Mouse (Mus musculus) urinary bladder, postnatal 10 days (tissue): ENCODE results near the gene Dgkh.
"Not testable (repeated sequence)": the region's sequence is repeated elsewhere in the genome, so short reads cannot be mapped to it uniquely, and the experiment has no call there.

ENCODE experiments used
- DNase-seq: peaks from one replicate; pipeline ENCODE4 v3.0.0; 2022; ENCODE audit warnings: low spot score

Gene Dgkh

DNA sequence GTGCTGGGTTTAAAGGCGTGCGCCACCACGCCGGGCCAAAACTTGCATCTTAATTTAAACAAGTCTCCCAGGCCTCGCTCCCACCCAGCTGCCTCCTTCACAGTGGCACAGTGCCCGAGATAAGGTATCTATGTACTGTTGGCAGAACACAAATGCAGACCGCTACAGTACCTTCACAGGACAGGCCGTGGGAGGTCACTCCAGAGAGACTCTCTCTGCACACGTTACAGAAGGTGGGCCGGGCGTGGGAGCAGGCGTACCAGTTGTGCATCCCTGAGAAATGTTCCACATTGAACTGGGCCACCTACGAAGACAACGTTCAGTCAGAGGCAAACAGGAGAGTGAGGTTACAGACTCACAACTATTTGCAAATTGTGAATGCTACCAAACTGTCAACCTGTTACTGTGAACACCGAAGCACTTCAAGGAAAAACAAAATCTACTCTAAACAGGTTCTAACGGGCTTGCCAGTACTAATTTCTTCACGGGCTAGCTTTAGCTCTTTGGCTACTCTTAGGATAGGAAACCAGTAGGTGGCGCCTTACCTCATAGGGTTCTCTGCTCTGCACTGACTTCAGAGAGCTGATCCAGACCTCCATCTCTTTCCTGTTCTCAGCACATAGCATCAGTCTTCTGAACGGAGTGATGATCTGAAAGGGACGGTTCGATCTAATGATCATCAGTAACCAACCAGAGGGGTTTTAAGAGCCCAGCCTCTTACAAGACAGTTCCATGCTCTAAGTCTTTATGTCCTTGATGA, 104.9 kb downstream of the Dgkh start:
- no peak for DNase-seq

DNA sequence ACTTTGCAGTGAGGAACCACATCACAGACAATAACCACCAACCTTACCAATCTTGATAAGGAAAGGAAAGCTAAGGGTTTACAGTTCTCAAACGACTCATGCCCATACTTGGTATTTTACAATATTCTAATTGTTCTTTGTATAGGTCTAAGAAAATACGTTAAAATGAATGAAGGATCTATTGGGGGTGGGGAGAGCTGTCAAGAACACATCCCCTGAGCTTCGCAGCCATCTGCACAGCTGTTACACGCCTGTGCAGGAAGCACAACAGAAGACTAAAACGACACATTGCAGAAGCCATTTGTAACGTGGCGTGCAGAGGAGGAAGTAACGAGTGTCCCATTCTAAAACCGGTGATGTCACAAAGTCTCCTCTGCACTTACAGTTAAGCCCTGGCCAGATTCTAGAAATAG, 113.7 kb downstream of the Dgkh start:
- DNase-seq: no peak

DNA sequence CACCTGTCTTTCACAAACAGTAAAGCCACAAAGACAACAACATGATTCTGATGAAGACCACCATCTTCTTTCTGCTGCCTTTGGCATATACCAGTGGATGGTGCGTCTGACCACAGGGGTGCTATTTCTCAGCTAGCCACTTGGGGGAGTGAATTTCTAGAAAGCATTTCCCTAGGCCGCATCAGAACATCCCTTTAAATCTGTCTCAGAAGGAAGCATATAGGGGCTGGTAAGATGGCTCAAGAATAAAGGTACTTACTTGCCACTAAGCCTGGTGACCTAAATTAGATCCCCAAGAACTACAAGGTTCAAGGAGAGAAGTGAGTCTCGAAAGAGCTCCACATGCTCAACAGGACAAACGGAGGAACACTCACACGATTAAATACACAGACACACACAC, 119.0 kb downstream of the Dgkh start:
- no peak for DNase-seq

DNA sequence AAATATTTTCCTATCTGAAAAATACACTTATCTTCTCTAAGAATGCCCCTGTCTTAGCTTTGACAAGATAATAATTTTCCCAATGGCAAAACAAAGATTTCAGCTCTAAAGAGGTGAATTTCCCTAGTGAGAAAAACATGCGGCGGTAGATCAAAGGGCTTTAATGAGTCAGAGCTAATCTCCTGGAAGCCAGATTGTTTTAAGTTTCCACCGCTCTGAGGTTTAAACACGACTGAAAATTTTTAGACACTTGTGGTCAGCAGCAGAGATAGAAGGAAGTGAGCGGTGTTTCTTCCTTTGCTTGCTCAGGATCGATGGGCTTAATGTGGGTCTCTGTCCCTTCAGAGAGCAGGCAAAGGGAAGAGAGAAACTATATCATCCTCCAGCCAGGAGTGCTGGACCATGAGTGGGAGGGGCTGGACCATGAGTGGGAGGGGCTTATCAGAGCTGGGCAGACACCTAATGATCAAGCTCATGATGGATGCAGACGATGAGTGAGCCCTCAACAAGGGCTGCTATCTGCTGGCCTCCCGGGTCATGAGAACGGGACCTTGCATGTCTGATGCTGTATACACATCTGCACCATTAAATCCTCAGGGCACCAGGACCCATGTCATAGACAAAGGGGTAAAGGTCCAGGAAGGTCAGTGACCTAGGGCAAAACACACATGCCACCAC, 120.3 kb downstream of the Dgkh start:
- DNase-seq: no peak

DNA sequence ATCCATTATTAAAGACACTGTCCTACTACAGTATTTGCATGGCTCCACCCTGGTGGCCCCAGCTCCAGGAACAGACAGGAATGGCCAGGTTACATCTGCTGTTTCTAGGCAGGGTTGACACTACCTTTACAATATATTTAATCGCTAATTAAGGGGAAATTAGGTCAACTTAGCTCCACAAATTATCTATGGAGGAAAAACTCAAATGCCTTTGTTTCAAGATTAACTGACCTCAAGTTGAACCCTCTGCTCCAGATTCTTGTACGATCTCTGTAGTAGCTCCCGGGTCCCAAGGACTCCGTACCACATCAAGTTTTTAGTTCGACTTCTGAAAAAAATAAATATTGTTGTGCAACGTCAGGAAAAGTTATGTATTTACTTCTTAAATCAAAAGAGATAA, 137.7 kb downstream of the Dgkh start:
- DNase-seq: no peak

DNA sequence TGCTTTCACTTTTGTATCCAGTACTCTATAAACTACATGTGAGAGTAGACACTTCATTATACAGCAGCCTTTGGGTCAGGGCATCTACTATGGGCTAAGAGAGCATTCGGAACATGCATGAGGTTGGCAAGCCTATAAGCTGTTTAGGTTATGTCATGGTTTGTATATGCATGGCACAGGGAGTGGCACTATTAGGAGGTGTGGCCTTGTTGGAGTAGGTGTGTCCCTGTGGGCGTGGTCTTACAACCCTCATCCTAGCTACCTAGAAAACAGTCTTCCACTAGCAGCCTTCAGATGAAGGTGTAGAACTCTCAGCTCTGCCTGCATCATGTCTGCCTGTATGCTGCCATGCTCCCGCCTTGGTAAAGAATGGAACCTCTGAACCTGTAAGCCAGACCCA, 139.6 kb downstream of the Dgkh start:
- no peak for DNase-seq

DNA sequence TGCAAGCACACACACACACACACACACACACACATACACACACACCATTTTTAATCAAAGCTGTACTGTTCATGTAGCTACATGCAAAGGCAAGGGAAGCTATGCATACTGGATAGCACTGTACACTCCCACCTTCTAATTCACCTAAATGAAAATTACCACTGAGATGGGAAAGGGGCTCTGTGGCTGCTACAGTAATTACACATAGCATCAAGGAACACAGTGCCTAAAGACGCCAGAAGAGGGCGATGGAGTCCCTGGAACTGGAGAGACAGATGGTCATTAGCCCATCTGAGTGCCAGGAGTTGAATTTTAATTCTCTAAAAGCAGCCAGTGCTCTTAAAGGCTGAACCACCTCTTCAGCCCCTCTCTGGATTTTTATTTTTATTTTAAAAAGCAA, 142.2 kb downstream of the Dgkh start:
- DNase-seq: no peak

DNA sequence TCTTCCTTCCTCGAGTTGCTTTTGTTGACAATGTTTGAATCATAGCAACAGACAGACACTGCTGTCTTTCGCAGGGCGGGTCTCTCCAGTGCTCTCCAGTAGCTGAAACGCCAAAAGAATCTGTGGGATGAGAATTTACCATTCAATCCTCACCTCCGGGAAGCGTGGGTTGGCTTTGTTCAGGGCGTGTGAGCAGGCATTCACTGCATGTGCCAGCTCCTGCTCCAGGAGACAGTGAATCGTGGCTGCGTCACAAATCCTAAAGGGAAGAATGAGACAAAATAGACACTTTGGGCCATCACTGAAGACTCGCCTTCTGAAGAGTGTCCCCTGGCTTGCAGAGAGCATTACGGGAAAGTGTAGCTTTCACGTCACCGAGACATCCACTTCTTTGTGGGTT, 148.4 kb downstream of the Dgkh start:
- no peak for DNase-seq

DNA sequence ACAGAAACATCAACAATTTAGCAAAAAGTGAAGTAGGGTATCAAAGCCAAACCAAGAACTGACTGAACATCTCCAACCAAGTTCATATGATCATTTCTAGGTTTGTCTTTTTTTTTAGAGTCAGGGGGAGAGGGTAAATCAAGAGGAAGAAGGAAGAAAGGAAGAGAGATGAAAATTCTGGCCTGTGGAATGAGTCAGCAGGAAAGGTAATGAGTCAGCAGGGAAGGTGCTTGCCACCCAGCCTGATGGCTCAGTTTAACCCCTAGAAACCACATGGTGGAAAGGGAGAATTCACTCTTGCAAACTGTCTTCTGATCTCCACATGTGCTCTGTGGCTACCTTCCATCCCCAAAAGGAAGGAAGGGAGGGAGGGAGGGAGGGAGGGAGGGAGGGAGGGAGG, 149.4 kb downstream of the Dgkh start:
- DNase-seq: no peak

DNA sequence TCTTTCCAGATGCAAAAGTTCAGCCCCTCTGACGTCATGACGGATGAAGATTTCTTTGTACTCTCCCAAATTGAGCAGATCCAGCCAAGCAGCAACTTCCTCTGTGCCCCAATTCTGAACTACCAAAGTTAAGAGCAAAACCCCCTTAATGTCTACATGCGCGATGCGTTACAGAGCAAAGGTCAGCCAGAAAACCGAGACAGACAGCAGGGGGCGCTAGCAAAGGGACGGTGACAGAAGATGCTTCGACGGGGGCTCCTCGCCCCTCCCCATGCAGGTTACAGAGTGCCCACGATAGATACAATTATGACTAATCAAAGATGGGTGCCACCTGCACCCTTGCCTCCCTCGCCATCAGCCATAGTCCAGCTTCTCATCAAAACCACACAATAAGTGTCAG, 156.7 kb downstream of the Dgkh start:
- DNase-seq: no peak

DNA sequence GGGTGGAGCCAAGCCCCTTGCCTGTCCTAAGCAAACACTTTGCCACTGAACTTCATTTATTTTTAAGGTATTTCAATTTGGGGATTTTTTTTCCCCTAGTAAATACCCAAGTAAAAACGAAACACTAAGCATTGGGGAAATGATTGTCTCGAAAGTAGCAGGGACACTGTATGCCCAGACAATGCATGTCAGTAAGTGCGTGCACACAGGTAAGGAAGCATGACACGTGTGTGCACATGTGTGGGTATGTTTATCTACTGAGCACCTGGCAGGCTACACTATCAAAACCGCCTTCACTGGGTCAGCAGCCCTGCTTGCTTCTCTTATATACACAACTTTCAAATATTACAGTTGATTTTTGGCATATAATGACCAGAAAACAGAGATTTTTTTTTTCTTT, 164.2 kb downstream of the Dgkh start:
- no peak for DNase-seq

DNA sequence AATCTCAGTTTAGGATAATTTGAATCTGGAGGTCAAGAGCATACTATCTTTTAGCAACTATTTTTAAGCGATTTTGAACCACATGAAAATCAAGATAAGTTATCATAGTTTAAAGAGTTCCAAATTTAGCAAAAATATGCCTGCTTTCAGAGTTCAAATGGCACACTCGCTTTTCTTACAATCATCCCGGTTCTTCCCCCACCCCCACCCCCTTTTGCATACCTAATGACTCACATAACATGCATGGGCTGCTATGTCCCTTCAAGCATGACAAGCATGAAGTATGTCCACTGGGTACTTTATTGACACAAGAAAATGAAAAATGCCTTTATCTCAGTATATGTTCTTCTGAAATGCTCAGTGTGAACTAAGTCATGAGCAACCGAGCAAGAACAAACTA, 166.1 kb downstream of the Dgkh start:
- no peak for DNase-seq

DNA sequence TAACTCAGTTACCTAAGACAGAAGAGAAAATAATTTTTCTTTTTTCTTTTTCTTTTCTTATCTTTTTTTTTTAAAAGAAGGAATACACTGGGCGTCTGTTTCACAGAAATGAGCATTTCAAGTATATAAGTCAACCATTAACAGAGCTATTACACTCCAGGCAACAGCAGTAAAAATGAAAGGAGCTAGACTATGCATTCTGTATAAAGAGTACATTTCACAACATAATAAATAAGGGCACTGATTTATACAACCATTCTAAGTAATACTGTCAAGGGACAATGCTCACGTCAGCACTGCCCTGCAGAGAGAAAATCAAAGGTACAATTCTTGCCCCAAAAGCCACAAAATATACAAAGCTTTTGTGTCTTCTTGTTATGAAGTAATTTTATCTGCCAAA, 168.3 kb downstream of the Dgkh start:
- DNase-seq: no peak

DNA sequence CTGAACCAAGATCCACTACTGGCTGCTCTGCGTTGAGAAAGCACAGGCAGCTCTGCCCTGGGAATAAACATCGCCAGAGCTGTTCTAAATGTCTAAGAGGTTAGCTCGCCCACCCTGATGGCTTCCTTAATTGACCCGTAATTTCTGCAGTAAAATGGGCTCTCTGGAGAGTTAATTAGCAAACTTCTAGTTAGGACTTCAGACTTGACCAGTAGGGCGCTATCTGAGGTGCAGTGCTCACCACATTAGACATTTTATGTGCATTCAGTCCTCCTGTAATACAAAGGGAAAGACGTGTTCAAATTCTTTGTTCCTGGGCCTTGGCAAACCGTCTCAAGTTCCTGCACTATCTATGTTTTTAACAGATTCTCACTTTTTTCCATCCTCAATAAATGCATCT, 169.4 kb downstream of the Dgkh start:
- DNase-seq: no peak

DNA sequence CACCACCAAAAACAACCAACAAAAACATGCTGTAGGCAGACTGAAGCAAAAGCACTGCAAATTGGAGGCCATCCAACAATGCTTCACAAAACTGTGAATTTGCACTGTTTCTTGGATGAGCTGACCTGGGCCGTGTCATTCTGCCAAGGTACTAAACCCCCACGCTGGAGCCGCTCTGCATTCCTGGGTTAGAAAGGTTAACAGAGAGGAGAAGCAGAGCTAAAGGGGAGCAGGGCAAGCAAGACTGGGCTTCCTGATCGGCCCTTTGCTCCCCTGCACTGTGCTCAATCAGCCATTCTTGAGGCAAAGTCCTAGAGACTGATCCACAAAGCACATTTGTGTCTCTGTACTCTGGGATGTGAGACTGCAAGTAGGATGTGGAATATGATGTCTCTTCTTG, 170.5 kb downstream of the Dgkh start:
- no peak for DNase-seq

DNA sequence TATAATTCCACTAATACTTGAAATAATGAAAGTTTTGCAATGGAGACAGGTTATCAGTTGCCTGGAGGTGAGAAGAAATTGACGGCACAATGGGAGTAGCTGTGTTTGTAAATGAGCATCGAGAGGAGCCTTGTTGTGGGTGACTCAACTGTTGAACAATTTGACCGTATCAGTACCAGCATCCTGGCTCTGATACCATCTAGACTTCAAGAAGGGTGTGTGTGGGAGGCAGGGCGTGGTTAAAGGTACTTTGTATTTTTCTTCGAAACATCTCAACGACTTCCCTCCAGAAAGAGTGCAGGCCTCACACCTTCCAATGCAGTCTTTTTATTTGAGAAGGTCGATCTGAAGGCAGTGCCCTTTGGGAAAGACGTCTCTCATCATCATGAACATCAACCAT, 173.5 kb downstream of the Dgkh start:
- DNase-seq: no peak

DNA sequence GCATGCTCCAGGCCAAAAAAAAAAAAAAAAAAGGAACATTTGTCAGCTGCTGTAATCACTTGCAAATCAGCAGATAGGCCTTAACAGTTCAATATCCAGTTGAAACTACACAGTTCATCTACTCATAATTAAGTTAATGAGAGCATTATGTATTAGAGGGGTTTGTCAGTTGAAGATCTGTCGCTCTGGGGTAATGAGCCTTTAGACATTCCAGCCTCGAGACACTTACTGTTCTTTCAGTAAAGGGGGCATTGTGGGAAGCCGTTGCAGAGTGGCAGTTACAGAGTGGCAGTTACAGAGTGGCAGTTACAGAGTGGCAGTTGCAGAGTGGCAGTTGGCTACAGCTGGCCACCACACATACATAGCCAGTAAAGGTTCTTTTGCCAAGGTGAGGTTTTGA, 177.7 kb downstream of the Dgkh start:
- DNase-seq: not testable (repeated sequence)

DNA sequence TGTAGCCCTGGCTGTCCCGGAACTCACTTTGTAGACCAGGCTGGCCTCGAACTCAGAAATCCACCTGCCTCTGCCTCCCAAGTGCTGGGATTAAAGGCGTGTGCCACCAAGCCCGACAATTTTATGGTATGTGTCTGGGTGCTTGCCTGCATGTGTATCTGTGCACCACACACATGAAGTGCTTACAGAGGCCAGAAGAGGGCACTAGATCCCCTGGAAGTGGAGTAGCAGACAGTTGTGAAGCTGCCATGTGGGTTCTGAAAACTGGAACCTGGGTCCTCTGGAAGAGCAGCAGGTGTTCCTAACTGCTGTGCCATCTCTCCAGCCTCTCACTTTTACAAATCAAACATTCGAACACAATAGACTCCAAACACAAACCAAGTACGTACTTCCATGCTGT, 178.9 kb downstream of the Dgkh start:
- no peak for DNase-seq

DNA sequence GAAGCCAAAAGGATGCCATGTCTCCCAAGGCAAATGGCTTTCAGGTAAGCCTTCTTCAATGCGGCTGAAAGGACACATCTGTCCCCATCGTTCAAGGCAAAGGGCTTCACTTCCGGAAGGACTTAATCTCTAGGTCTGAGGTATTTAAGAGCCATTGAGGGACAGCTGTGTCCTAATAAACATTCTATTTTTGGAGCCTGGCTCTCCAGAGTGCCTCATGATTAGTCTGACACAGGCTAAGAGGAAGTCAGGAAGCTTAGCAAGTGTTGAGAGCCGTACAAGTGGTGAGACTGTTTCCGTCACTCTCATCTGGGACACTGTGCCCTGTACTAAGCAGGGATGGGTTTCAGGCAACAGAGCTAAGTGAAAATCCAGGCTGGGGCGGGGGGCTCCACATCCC, 183.8 kb downstream of the Dgkh start:
- DNase-seq: no peak

DNA sequence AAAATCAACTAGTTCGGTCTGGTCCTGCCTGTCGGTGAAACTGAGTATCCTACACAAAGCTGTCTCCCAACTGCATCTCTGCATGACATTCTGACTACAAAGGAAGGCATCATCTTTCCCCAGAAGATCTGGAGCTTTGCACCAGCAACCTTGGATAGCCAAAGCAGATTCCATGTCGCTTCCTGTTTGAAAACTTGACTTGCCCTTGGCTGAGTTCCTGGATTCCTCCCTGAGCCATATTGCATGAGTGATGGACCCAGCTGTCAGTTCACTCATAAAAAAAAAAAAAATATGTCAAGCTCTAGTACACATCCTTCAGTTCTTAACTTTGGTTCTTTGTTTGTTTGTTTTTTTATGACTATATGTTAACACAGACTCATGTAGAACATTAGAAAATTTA, 191.3 kb downstream of the Dgkh start:
- no peak for DNase-seq

DNA sequence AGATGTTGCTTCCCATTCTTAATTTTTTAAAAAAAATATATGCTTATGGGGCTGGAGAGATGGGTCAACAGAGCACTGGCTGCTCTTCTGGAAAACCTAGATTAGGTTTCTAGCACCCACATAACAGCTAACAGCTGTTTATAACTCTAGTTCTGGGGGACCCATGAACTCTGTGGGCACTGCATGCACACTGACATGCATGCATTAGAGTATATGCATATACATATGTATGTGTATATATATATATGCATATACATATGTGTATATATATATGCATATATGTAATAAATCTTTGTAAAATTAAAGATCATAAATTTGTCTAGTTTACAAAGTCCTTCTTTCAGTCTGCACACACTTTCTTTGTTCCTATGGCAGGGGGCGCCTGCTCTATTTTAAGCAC, 192.8 kb downstream of the Dgkh start:
- no peak for DNase-seq

DNA sequence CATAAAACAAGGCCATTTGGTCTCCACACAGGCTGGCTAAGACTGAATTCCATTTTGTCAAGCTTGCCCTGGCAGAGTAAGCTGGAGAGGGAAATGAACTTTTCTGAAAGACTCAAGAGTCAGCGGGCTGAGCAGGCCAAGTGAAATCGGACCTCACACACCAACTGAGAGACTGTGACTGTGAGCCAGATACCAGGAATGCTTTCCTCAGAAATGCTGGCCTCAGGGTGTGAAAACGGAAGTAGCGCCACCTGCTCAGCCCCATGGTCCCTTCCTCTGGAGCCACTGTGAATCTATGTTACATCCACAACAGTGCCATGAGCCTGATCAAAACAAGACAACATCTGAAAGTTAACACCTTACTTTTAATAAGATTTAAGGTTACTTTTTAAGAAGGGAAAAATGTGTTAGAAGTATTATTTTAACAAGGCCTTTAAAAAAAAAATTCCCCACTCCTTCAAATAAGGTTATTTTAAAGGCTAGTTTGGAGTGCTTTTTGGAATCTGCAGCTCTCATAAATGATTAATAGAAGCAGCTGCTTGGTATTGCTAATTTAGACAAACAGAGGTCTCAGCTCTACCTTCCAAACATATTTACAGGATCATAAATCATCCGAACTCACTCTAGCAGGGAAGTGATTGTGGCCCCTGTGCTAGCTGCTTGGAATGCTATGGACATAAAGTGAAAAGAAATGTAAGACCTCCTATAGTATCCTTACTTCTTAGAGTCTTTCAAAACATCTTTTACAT, 193.8 kb downstream of the Dgkh start:
- DNase-seq: no peak

DNA sequence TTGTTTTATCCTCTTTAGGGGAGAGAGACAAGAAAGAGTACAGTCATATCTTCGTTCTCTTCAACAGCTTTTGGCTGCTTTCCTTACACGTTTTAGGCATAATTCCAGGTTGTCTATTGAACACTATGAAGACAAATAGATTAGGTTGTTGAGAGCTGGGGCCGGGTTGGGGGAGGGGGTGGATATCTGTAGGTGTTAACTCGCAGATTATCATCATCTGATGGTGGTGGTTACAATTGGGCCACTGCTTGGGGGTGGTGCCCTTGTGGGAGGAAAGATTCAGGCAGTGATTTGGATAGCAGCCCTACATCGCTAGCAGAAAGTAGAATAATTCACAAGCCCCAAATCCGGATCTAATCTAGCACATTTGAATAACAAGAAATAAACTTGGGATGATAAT, 195.0 kb downstream of the Dgkh start:
- DNase-seq: no peak
